Mouse (Mus musculus) frontal cortex, adult 2 months (tissue): ENCODE results near the gene Ppp1r9a. TPM values are rescaled to one million over a fixed set of nuclear protein-coding genes. Genes with fewer than 3 reads are reported as not detected.

ENCODE experiments used
- DNase-seq, 2 experiments: peaks; one replicate each; pipeline ENCODE4 v3.0.0; 2022; ENCODE audit warnings: low spot score in 1 of 2; ENCODE audit errors: extremely low spot score in 1 of 2
- polyA plus RNA-seq: library from polyadenylated mRNA; depleted of rRNA; stranded (reverse); fragments of >200 nt; gene quantifications from 2 replicates; pipeline ENCODE4 v1.2.3, GENCODE M21; 2012

The Ppp1r9a gene
- polyA plus RNA-seq, 1 experiment = 52.0 TPM

- DNase-seq = no peak
These were observed 50.5 kb downstream of the Ppp1r9a start for GRCm38 (mm10) chr6:4953028-4953719.

- DNase-seq = no peak
These were observed 53.9 kb downstream of the Ppp1r9a start for GRCm38 (mm10) chr6:4956651-4957050.

- no peak for DNase-seq
These were observed 59.5 kb downstream of the Ppp1r9a start for GRCm38 (mm10) chr6:4962197-4962596.

- DNase-seq = no peak
These were observed 60.3 kb downstream of the Ppp1r9a start for GRCm38 (mm10) chr6:4963049-4963448.

DNA sequence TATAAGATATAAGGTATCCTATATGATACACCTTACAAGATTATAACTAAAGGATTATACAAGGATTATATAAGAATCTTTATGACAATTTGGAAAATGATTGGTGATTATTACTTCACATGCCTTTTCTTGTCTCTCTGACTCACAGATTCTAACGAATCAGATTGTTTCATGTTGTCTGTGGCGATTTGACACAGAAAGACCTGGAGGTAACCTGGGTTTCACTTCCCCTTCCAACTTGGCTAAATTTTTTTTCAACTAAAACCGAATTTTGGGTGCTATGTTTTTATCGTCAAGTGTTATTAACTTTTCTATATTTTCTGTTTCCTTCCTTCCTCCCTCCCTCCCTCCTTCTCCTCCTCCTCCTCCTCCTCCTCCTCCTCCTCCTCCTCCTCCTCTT is 64.5 kb downstream of the Ppp1r9a start:
- no peak for DNase-seq

GRCm38 (mm10) chr6:4971229-4971628 is 68.5 kb downstream of the Ppp1r9a start:
- DNase-seq = no peak

DNA sequence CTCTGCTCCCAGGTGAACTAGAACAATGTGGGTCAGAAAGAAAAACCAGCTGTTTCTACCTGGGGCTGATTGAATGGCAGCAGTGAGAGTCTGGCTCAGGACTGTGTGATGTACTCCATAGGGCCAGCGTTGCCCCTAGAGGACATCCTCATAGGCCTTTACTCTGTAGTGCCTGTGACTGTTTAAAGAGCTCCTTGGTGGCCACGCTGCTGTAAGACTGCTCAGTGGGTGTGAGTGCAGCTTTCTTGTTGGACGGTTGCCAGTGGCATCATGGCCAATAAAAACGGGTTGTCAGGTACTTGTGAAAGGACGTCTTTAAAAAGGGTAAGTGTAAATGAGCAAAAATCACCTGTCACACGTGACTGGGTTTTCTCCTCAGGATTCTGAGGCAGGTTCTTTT is 70.1 kb downstream of the Ppp1r9a start:
- peak in 1 of 2 experiments; percentile 33 for DNase-seq

GRCm38 (mm10) chr6:4973337-4973736 is 70.6 kb downstream of the Ppp1r9a start:
- no peak for DNase-seq

- DNase-seq = no peak
These were observed 74.8 kb downstream of the Ppp1r9a start for GRCm38 (mm10) chr6:4977515-4977914.

GRCm38 (mm10) chr6:4978249-4978648 is 75.5 kb downstream of the Ppp1r9a start:
- DNase-seq = no peak

GRCm38 (mm10) chr6:4978897-4979296 is 76.2 kb downstream of the Ppp1r9a start:
- DNase-seq = no peak

DNA sequence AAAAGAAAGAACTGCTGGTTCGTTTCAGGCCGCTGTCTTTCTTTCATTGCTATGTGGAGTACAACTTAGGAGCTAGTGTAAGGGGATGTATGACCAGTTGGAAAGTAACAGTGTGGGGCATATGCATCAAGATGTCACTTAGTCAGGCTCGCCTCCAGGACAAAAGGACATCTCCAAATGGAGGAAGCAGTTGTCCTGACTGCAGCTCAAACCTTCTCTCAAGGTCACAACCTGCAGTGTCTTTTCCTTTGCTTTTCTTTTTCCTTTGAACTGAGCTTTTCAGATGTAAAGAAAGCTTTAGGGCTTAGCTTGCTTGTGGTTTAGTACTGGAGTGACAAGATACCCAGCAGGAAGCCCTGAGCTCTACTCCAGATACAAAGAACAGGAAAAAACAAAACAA is 77.4 kb downstream of the Ppp1r9a start:
- no peak for DNase-seq

- no peak for DNase-seq
These were observed 80.0 kb downstream of the Ppp1r9a start for GRCm38 (mm10) chr6:4982686-4983162.

DNA sequence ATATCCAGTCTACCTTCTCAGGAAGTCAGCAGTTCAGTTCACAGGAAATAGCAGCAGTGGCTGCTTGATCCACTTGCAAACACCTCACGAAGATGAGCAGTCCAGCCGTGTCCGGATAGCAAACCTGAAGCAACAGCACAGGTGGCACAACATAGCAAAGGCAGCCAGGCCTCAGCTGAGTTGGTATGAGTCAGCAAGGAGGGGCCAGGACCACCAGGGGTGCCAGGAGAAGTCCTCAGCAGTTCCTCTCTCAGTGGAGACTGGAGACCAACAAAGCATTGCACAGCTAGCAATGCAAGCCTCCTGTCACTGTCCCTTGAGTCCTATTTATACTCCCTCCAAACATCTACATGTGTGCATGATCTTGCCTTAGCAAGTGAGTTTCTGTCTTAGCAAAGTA is 83.0 kb downstream of the Ppp1r9a start:
- DNase-seq = no peak

DNA sequence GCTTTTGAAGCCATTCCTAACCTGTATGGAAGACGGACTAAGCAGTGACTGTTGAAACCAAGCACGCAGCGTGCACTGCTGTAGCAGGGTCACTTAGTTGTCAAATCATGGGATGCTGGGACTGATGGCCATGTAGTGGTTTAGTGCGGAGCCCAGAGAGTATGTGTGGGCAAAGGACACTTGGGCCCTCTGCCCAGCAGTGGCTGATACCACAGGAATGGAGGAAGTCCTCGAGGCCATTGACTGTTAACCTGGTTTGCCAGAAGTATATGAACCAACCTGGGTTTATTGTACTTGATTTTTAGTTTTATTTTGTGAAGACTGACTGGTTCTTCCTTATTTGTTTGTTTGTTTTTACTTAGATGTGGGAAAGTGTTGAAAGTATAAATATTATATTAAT is 84.4 kb downstream of the Ppp1r9a start:
- no peak for DNase-seq

GRCm38 (mm10) chr6:4988688-4989087 is 86.0 kb downstream of the Ppp1r9a start:
- no peak for DNase-seq

- no peak for DNase-seq
These were observed 89.6 kb downstream of the Ppp1r9a start for GRCm38 (mm10) chr6:4992308-4992707.

DNA sequence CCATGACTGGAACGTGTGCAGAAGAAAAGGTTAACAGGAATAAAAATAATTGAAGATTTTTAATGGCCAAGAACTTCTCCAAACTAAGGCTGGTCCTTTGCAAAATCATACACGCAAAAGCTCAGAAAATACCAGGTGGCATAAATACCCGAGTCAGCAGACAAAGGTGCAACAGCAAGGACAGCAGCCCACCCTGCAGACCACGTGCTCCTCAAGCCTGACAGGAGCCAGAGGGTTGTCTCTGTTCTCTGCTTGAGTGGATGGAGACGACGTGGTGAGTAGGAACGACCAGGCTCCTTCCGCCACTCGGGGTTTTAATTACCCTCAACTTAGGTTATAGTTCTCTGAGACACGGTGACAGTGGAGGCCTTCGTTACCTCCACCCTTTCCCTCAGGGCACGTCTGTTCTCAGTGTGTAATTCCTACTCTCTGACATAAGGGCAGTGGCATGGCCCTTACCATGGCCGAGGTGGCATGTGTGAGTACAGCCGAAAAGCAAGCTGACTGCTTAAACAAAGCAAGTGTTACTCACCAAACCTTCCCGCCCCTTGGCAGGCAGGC is 91.0 kb downstream of the Ppp1r9a start:
- DNase-seq = no peak

- no peak for DNase-seq
These were observed 91.6 kb downstream of the Ppp1r9a start for GRCm38 (mm10) chr6:4994161-4994919.

DNA sequence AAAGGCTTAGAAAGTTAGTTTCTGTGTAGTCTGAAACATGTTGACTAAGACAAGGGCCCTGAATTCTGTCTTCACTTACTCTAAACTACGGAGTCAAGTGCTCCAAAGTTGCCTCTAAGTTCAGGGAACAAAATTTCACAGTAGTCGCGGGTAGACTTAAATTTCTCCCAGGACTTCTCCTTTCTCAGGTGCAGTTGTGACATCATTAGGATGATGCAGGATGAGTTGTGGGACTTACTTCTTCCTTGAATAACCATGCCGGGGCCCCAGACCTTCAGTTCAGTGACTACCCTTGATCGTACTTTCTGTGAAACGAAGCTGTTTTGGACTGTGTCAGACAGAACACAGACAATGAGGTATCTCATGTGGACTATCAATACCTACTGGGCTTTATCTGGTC is 94.9 kb downstream of the Ppp1r9a start:
- DNase-seq = no peak

GRCm38 (mm10) chr6:4998929-4999328 is 96.2 kb downstream of the Ppp1r9a start:
- DNase-seq = no peak

GRCm38 (mm10) chr6:5000788-5001187 is 98.1 kb downstream of the Ppp1r9a start:
- DNase-seq = no peak
